Mouse (Mus musculus) lung, adult 2 months (tissue): ENCODE measurements around the gene Plet1. TPM values are rescaled to one million over a fixed set of nuclear protein-coding genes. Genes with fewer than 3 reads are reported as not detected.
A peak's percentile ranks its signal among the peaks of the same experiment; 100 is the strongest.

Experiments
- DNase-seq: peaks from one replicate; pipeline ENCODE4 v3.0.0; 2022
- H3K4me1 ChIP-seq: fragments of 200-500 bp; 2 replicates; pipeline ENCODE4 v1.6.1; 2011; ENCODE audit warnings: low read length; ENCODE audit not compliant: control insufficient read depth, insufficient read depth
- H3K4me3 ChIP-seq: fragments of 200-500 bp; replicated peaks from 2 replicates; pipeline ENCODE3; 2011; ENCODE audit warnings: low read depth, mild to moderate bottlenecking, control low read depth, low read length; ENCODE audit errors: extremely low read depth
- CTCF ChIP-seq: fragments of 200-500 bp; IDR thresholded peaks from 2 replicates; pipeline ENCODE4 v1.5.1; 2011; ENCODE audit warnings: mild to moderate bottlenecking, low read length, control low read depth; ENCODE audit not compliant: insufficient read depth
- POLR2A ChIP-seq: fragments of 200-500 bp; IDR thresholded peaks from 2 replicates; pipeline ENCODE4 v1.6.1; 2011; ENCODE audit warnings: low read depth, mild to moderate bottlenecking, control low read depth, low read length, borderline replicate concordance; ENCODE audit errors: extremely low read depth
- WGBS: fragments of 180-500 bp; shearing (Covaris S2); methylation state at CpG from one replicate; pipeline ENCODE4 v1.1.7; 2018; 5-methylcytosine and 5-hydroxymethylcytosine counted together
- polyA plus RNA-seq: library from polyadenylated mRNA; depleted of rRNA; stranded (reverse); fragments of >200 nt; gene quantifications from 2 replicates; pipeline ENCODE4 v1.2.3, GENCODE M21; 2012

The Plet1 gene
- polyA plus RNA-seq, 1 experiment = 55.7 TPM

GRCm38 (mm10) chr9:50527860-50528259, 33.5 kb downstream of the Plet1 start:
- TF ChIP-seq POLR2A (no peak), CTCF (no peak)
- Histone ChIP-seq H3K4me1 (peaks cover 4% of the 10 kb centered on the region; the same call in 1 of the 2 replicates), H3K4me3 (peak overlapping the region; percentile 99)
- no peak for DNase-seq
- WGBS = 27% methylated on average over 7 of the region's 7 CpGs

- DNase-seq = peak; percentile 98
- WGBS = under 1% methylated on average over 54 of the region's 54 CpGs
- Histone ChIP-seq H3K4me3 (peak within 1 kb of the TSS; percentile 99), H3K4me1 (peaks cover 4% of the 10 kb centered on the region; the same call in 1 of the 2 replicates)
- peak; percentile 96 for TF ChIP-seq POLR2A
- peak; percentile 85 for TF ChIP-seq CTCF
Measured at GRCm38 (mm10) chr9:50528293-50528892, 34.1 kb downstream of the Plet1 start, which contains the start of gene Pts. Gene Pts (minus strand): TSS chr9:50528724.

- DNase-seq = no peak
- peaks cover 4% of the 10 kb centered on the region; the same call in 1 of the 2 replicates for H3K4me1 ChIP-seq
- no peak overlapping the region for H3K4me3 ChIP-seq
- WGBS = 16% methylated on average over 2 of the region's 2 CpGs
- TF ChIP-seq POLR2A (no peak), CTCF (no peak)
Measured at GRCm38 (mm10) chr9:50530890-50531289, 36.6 kb downstream of the Plet1 start.

GRCm38 (mm10) chr9:50533328-50533727, 39.0 kb downstream of the Plet1 start:
- no peak overlapping the region for H3K4me3 ChIP-seq
- no peak for DNase-seq
- WGBS = 63% methylated on average over 11 of the region's 11 CpGs

GRCm38 (mm10) chr9:50533791-50534190, 39.5 kb downstream of the Plet1 start:
- no peak for TF ChIP-seq POLR2A
- TF ChIP-seq CTCF = no peak
- no peaks in the 10 kb centered on the region for H3K4me1 ChIP-seq
- 71% methylated on average over 3 of the region's 3 CpGs for WGBS
- no peak overlapping the region for H3K4me3 ChIP-seq
- no peak for DNase-seq

More at GRCm38 (mm10) chr9:50533328-50533727, 39.0 kb downstream of the Plet1 start:
- no peaks in the 10 kb centered on the region for H3K4me1 ChIP-seq
- no peak for TF ChIP-seq POLR2A
- no peak for TF ChIP-seq CTCF

GRCm38 (mm10) chr9:50535930-50536329, 41.6 kb downstream of the Plet1 start:
- DNase-seq = no peak
- TF ChIP-seq POLR2A = no peak
- no peak for TF ChIP-seq CTCF
- H3K4me3 ChIP-seq = no peak overlapping the region

GRCm38 (mm10) chr9:50536603-50537135, 42.3 kb downstream of the Plet1 start:
- WGBS = 54% methylated on average over 7 of the region's 7 CpGs
- DNase-seq = no peak
- H3K4me1 ChIP-seq = no peaks in the 10 kb centered on the region
- no peak overlapping the region for H3K4me3 ChIP-seq
- no peak for TF ChIP-seq POLR2A
- no peak for TF ChIP-seq CTCF

More at GRCm38 (mm10) chr9:50535930-50536329, 41.6 kb downstream of the Plet1 start:
- no peaks in the 10 kb centered on the region for H3K4me1 ChIP-seq
- 55% methylated on average over 5 of the region's 5 CpGs for WGBS

GRCm38 (mm10) chr9:50537295-50537694, 43.0 kb downstream of the Plet1 start:
- DNase-seq = no peak

GRCm38 (mm10) chr9:50540170-50540569, 45.8 kb downstream of the Plet1 start:
- 34% methylated on average over 7 of the region's 7 CpGs for WGBS
- DNase-seq = no peak
- TF ChIP-seq CTCF (no peak), POLR2A (no peak)

More at GRCm38 (mm10) chr9:50537295-50537694, 43.0 kb downstream of the Plet1 start:
- Histone ChIP-seq H3K4me3 (no peak overlapping the region), H3K4me1 (no peaks in the 10 kb centered on the region)
- TF ChIP-seq CTCF (no peak), POLR2A (no peak)
- 66% methylated on average over 4 of the region's 4 CpGs for WGBS

GRCm38 (mm10) chr9:50542401-50542800, 48.1 kb downstream of the Plet1 start:
- Histone ChIP-seq H3K4me3 (no peak overlapping the region), H3K4me1 (no peaks in the 10 kb centered on the region)
- TF ChIP-seq CTCF = no peak
- no peak for TF ChIP-seq POLR2A
- WGBS = 60% methylated on average over 9 of the region's 9 CpGs
- DNase-seq = no peak

More at GRCm38 (mm10) chr9:50540170-50540569, 45.8 kb downstream of the Plet1 start:
- Histone ChIP-seq H3K4me3 (no peak overlapping the region), H3K4me1 (no peaks in the 10 kb centered on the region)
